Mouse (Mus musculus) spleen, postnatal 4 days (tissue): ENCODE data around the gene Rnf182.

ENCODE experiments used
- DNase-seq, 2 experiments: peaks; one replicate each; pipeline ENCODE4 v3.0.0; 2022; ENCODE audit warnings: low spot score in 2 of 2

Rnf182 gene

GRCm38 (mm10) chr13:43615577-43616254, at the start of gene Rnf182:
Gene Rnf182, plus strand, starts transcription at chr13:43615710.
- DNase-seq, result peak in 1 of 2 experiments; percentile 67

- DNase-seq, result no peak
Observed at GRCm38 (mm10) chr13:43566184-43566583, 49.3 kb upstream of the Rnf182 start.

GRCm38 (mm10) chr13:43567141-43567891, 48.2 kb upstream of the Rnf182 start:
- no peak for DNase-seq

GRCm38 (mm10) chr13:43573979-43574378, 41.5 kb upstream of the Rnf182 start:
- no peak for DNase-seq

GRCm38 (mm10) chr13:43575431-43575830, 40.1 kb upstream of the Rnf182 start:
- DNase-seq, result no peak

GRCm38 (mm10) chr13:43577254-43577653, 38.3 kb upstream of the Rnf182 start:
- peak; percentile 19 to 67 for DNase-seq

GRCm38 (mm10) chr13:43577766-43578165, 37.7 kb upstream of the Rnf182 start:
- no peak for DNase-seq

GRCm38 (mm10) chr13:43579740-43580139, 35.8 kb upstream of the Rnf182 start:
- DNase-seq, result peak; percentile 23 to 75

GRCm38 (mm10) chr13:43580661-43581060, 34.8 kb upstream of the Rnf182 start:
- no peak for DNase-seq

- no peak for DNase-seq
Observed at GRCm38 (mm10) chr13:43582961-43583360, 32.5 kb upstream of the Rnf182 start.

GRCm38 (mm10) chr13:43583504-43583903, 32.0 kb upstream of the Rnf182 start:
- DNase-seq, result no peak

GRCm38 (mm10) chr13:43585335-43585734, 30.2 kb upstream of the Rnf182 start:
- DNase-seq, result no peak

GRCm38 (mm10) chr13:43586966-43587365, 28.5 kb upstream of the Rnf182 start:
- DNase-seq, result no peak

- DNase-seq, result no peak
Observed at GRCm38 (mm10) chr13:43587844-43588840, 27.4 kb upstream of the Rnf182 start.

GRCm38 (mm10) chr13:43591828-43592680, 23.5 kb upstream of the Rnf182 start:
- DNase-seq, result no peak

GRCm38 (mm10) chr13:43592681-43593068, 22.8 kb upstream of the Rnf182 start:
- DNase-seq, result no peak

- DNase-seq, result peak in 1 of 2 experiments; percentile 33
Observed at GRCm38 (mm10) chr13:43595896-43596295, 19.6 kb upstream of the Rnf182 start.

- no peak for DNase-seq
Observed at GRCm38 (mm10) chr13:43600967-43601366, 14.5 kb upstream of the Rnf182 start.

GRCm38 (mm10) chr13:43602440-43602839, 13.1 kb upstream of the Rnf182 start:
- no peak for DNase-seq

GRCm38 (mm10) chr13:43603042-43603441, 12.5 kb upstream of the Rnf182 start:
- DNase-seq, result no peak

- no peak for DNase-seq
Observed at GRCm38 (mm10) chr13:43608854-43609253, 6.7 kb upstream of the Rnf182 start.
